Mouse (Mus musculus) intestine, embryonic 16.5 days (tissue): Measurements from ENCODE around the gene Olfr479. TPM values are rescaled to one million over a fixed set of nuclear protein-coding genes. Genes with fewer than 3 reads are reported as not detected.
"Not testable (repeated sequence)": the region's sequence is repeated elsewhere in the genome, so short reads cannot be mapped to it uniquely, and the experiment has no call there.

Source experiments
- ATAC-seq: fragments of 200-750 bp; cut with Nextera tagmentation; 2 replicates; pipeline ENCODE4 v1.8.0; 2017; ENCODE audit warnings: moderate TSS enrichment, moderate library complexity
- H3K27ac ChIP-seq: fragments of 300-500 bp; sonication (generic); 2 replicates; pipeline ENCODE4 v1.5.1; 2014; ENCODE audit warnings: mild to moderate bottlenecking, low read length
- H3K27me3 ChIP-seq: fragments of 300-500 bp; sonication (generic); replicated peaks from 2 replicates; pipeline ENCODE4 v1.6.1; 2014; ENCODE audit warnings: low read length, control low read depth, mixed read lengths; ENCODE audit not compliant: control insufficient read depth, insufficient read depth
- H3K36me3 ChIP-seq: fragments of 300-500 bp; sonication (generic); 2 replicates; pipeline ENCODE4 v1.6.1; 2014; ENCODE audit warnings: low read length, control low read depth; ENCODE audit not compliant: control insufficient read depth, insufficient read depth
- H3K4me1 ChIP-seq: fragments of 300-500 bp; sonication (generic); 2 replicates; pipeline ENCODE4 v1.6.1; 2014; ENCODE audit warnings: low read length, control low read depth, mixed read lengths; ENCODE audit not compliant: control insufficient read depth, insufficient read depth
- H3K4me2 ChIP-seq: fragments of 300-500 bp; sonication (generic); 2 replicates; pipeline ENCODE4 v1.6.1; 2014; ENCODE audit warnings: low read depth, low read length, control low read depth
- H3K4me3 ChIP-seq: fragments of 300-500 bp; sonication (generic); 2 replicates; pipeline ENCODE4 v1.5.1; 2014; ENCODE audit warnings: mild to moderate bottlenecking, low read length
- H3K9ac ChIP-seq: fragments of 300-500 bp; sonication (generic); 2 replicates; pipeline ENCODE4 v1.6.1; 2014; ENCODE audit warnings: low read depth, low read length
- H3K9me3 ChIP-seq: fragments of 300-500 bp; sonication (generic); 2 replicates; pipeline ENCODE4 v1.6.1; 2016; ENCODE audit warnings: low read length, control low read depth; ENCODE audit not compliant: control insufficient read depth
- WGBS: fragments of 180-500 bp; shearing (Covaris S2); extraction: QIAGEN DNeasy Blood & Tissue Kit; methylation state at CpG from one replicate; pipeline ENCODE4 v1.1.7; 2014; 5-methylcytosine and 5-hydroxymethylcytosine counted together
- polyA plus RNA-seq: library from polyadenylated mRNA; unstranded; fragments of >200 nt; fragmentation: Nextera tagmentation; extraction: Ambion mirVana; gene quantifications from 2 replicates; pipeline ENCODE4 v1.2.1, GENCODE M21; 2015

Olfr479 gene
- not detected in 2 replicates for polyA plus RNA-seq

DNA sequence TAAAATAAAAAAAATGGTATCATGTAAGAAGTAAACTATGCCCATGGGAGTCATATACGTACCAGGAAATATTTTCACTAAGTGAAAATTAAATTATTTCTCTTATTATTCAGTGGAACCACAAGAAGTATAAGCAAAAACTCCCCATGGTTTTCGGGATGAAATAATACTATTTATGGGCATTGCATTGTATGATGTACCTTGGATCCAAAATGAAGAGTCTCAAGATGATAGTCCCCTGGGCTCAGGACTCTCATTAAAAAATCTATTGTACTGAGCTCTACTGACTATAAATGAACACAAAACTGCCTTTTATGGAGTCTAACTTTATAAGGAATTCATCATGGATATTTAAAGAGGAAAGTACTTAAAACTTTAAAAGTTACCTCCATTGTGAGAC lies at the start of gene Olfr479:
Gene Olfr479, plus strand, starts transcription at position 301 of the 400 bp plus-strand sequence.
- Histone ChIP-seq H3K9me3 (no peaks in the 10 kb centered on the region), H3K27me3 (no peaks in the 10 kb centered on the region), H3K4me2 (no peak within 1 kb of the TSS), H3K36me3 (no peaks in the 10 kb centered on the region), H3K4me3 (no peak within 1 kb of the TSS), H3K27ac (no peak within 1 kb of the TSS), H3K9ac (no peak within 1 kb of the TSS), H3K4me1 (no peaks in the 10 kb centered on the region)
- WGBS, result 93% methylated on average over 2 of the region's 2 CpGs
- no peak for ATAC-seq

- not testable (repeated sequence) for H3K4me2 ChIP-seq, H3K27ac ChIP-seq
Measured at GRCm38 (mm10) chr7:108014256-108014655, 36.2 kb upstream of the Olfr479 start.

DNA sequence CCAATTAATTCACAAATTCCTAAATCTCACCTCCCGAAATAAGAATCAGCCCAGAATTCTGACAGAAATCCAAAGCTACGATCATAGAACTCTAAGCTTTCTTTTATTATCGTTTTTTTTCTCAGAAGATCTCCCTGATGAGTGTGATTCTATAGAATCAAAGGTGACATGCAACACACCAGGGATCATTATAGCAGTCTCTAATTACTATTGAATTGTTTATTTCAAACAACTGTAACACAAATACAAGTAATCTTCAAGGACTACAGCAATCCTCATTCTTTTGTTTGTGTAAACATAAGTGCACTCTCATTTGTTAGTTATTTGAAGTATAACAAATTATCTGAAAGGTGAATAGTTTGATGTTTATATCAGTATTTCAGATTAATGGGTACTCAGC lies 16.6 kb upstream of the Olfr479 start, which contains the start of gene Olfr478:
Gene Olfr478, minus strand, starts transcription at position 101 of the 400 bp plus-strand sequence.
- Histone ChIP-seq H3K27me3 (no peaks in the 10 kb centered on the region), H3K27ac (no peak within 1 kb of the TSS), H3K4me3 (no peak within 1 kb of the TSS), H3K4me2 (no peak within 1 kb of the TSS), H3K9ac (no peak within 1 kb of the TSS), H3K36me3 (no peaks in the 10 kb centered on the region), H3K9me3 (no peaks in the 10 kb centered on the region), H3K4me1 (no peaks in the 10 kb centered on the region)
- 81% methylated on average over 3 of the region's 3 CpGs for WGBS
- ATAC-seq, result no peak

More at GRCm38 (mm10) chr7:108014256-108014655, 36.2 kb upstream of the Olfr479 start:
- H3K4me3 ChIP-seq, H3K9ac ChIP-seq, H3K27me3 ChIP-seq, ATAC-seq, H3K9me3 ChIP-seq, H3K36me3 ChIP-seq, H3K4me1 ChIP-seq: not testable (repeated sequence)

- H3K4me3 ChIP-seq, result no peak within 1 kb of the TSS
- no peak within 1 kb of the TSS for H3K27ac ChIP-seq
- H3K27me3 ChIP-seq, result no peaks in the 10 kb centered on the region
- H3K9me3 ChIP-seq, result no peaks in the 10 kb centered on the region
- ATAC-seq, result no peak
- no peak within 1 kb of the TSS for H3K4me2 ChIP-seq
- WGBS, result 77% methylated on average over 1 of the region's 1 CpGs
- no peaks in the 10 kb centered on the region for H3K4me1 ChIP-seq
- H3K36me3 ChIP-seq, result no peaks in the 10 kb centered on the region
- no peak within 1 kb of the TSS for H3K9ac ChIP-seq
Measured at GRCm38 (mm10) chr7:108067246-108067645, 16.8 kb downstream of the Olfr479 start, which contains the start of gene Olfr480. Gene Olfr480, minus strand, starts transcription at chr7:108067346.

DNA sequence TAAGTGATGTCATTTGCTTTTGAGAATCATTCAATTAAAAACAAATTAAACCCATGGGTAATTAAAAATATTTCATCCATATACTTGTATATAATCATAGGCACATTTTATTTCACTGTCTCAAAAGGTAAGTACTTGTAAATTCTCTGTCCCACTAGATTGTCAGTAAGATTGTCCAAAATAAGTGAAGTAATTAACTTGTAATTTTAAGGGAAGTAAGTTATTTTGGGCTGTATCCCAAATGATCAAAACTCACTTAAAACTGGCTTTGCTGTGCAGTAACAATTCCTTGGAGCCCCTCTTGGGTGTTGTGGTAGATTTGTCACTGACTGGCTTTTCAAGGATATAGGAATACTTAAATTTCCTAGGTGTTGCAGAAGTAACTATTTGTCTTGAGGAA lies 29.1 kb downstream of the Olfr479 start, which contains the start of gene Olfr481:
Gene Olfr481, plus strand, starts transcription at position 301 of the 400 bp plus-strand sequence.
- no peak for ATAC-seq
- Histone ChIP-seq H3K27me3 (no peaks in the 10 kb centered on the region), H3K4me1 (no peaks in the 10 kb centered on the region), H3K27ac (no peak within 1 kb of the TSS), H3K9me3 (no peaks in the 10 kb centered on the region), H3K4me2 (no peak within 1 kb of the TSS), H3K36me3 (no peaks in the 10 kb centered on the region), H3K9ac (no peak within 1 kb of the TSS), H3K4me3 (no peak within 1 kb of the TSS)

DNA sequence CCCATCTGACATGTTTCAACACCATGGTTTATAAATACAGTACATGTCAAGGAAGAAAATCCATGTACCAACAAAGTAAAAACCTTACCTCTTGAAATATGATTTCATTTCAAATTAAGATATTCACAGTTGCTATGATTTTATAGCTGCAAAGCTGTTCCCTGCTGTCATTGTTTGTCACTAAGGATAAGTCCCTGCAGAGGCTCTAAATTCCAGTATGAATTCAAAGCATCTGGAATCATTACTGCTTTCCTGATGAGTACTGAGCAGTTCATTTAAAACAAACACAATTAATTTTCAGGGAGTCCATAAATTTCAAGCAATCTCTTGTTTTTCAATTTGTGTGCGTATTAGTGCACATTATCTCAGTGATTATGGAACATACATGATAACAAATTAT lies 47.0 kb downstream of the Olfr479 start, which contains the start of gene Olfr482:
Gene Olfr482, minus strand, starts transcription at position 101 of the 400 bp plus-strand sequence.
- Histone ChIP-seq H3K4me2 (no peak within 1 kb of the TSS), H3K9ac (no peak within 1 kb of the TSS), H3K4me3 (no peak within 1 kb of the TSS), H3K36me3 (no peaks in the 10 kb centered on the region), H3K27me3 (no peaks in the 10 kb centered on the region), H3K27ac (no peak within 1 kb of the TSS), H3K4me1 (no peaks in the 10 kb centered on the region), H3K9me3 (no peaks in the 10 kb centered on the region)
- ATAC-seq, result no peak
- WGBS, result 72% methylated on average over 1 of the region's 1 CpGs

GRCm38 (mm10) chr7:108100549-108100948 lies 50.1 kb downstream of the Olfr479 start, which contains the start of gene Olfr483:
Gene Olfr483, plus strand, starts transcription at chr7:108100849.
- 84% methylated on average over 1 of the region's 1 CpGs for WGBS
- no peak within 1 kb of the TSS for H3K9ac ChIP-seq
- H3K36me3 ChIP-seq, result no peaks in the 10 kb centered on the region
- no peak for ATAC-seq
- H3K9me3 ChIP-seq, result no peaks in the 10 kb centered on the region
- no peak within 1 kb of the TSS for H3K4me3 ChIP-seq
- H3K27me3 ChIP-seq, result no peaks in the 10 kb centered on the region
- no peak within 1 kb of the TSS for H3K27ac ChIP-seq
- no peak within 1 kb of the TSS for H3K4me2 ChIP-seq
- no peaks in the 10 kb centered on the region for H3K4me1 ChIP-seq

Other genes with a start within 250 kb of the Olfr479 start
- gene Ovch2, start 249.5 kb upstream of the Olfr479 start, polyA plus RNA-seq, result not detected in 2 replicates
- not detected in 2 replicates for gene Olfr467, start 238.4 kb upstream of the Olfr479 start, polyA plus RNA-seq
- gene Olfr469, start 225.2 kb upstream of the Olfr479 start, polyA plus RNA-seq, result not detected in 2 replicates
- not detected in 2 replicates for gene Olfr470, start 203.2 kb upstream of the Olfr479 start, polyA plus RNA-seq
- gene Olfr472, start 152.8 kb upstream of the Olfr479 start, polyA plus RNA-seq, result not detected in 2 replicates
- not detected in 2 replicates for gene Olfr473, start 120.2 kb upstream of the Olfr479 start, polyA plus RNA-seq
- gene Olfr474, start 96.0 kb upstream of the Olfr479 start, polyA plus RNA-seq, result not detected in 2 replicates
- not detected in 2 replicates for gene Olfr476, start 85.9 kb upstream of the Olfr479 start, polyA plus RNA-seq
- gene Olfr477, start 64.0 kb upstream of the Olfr479 start, polyA plus RNA-seq, result not detected in 2 replicates
- not detected in 2 replicates for gene Olfr478, start 16.7 kb upstream of the Olfr479 start, polyA plus RNA-seq
- not detected in 2 replicates for gene Olfr480, start 16.7 kb downstream of the Olfr479 start, polyA plus RNA-seq
- not detected in 2 replicates for gene Olfr481, start 29.2 kb downstream of the Olfr479 start, polyA plus RNA-seq
- gene Olfr482, start 46.9 kb downstream of the Olfr479 start, polyA plus RNA-seq, result 0.06 TPM in 1 of 2 replicates, not detected in the other
- not detected in 2 replicates for gene Olfr483, start 50.2 kb downstream of the Olfr479 start, polyA plus RNA-seq
- gene Olfr484, start 76.8 kb downstream of the Olfr479 start, polyA plus RNA-seq, result not detected in 2 replicates
- gene Olfr485, start 109.2 kb downstream of the Olfr479 start, polyA plus RNA-seq, result not detected in 2 replicates
- not detected in 2 replicates for gene Olfr486, start 122.0 kb downstream of the Olfr479 start, polyA plus RNA-seq
- not detected in 2 replicates for gene Olfr487, start 163.9 kb downstream of the Olfr479 start, polyA plus RNA-seq
- gene Olfr488, start 207.7 kb downstream of the Olfr479 start, polyA plus RNA-seq, result not detected in 2 replicates
- gene Olfr490, start 238.2 kb downstream of the Olfr479 start, polyA plus RNA-seq, result not detected in 2 replicates